Mouse (Mus musculus): ENCODE data around the gene Tmem91.
"Not testable (repeated sequence)": the region's sequence is repeated elsewhere in the genome, so short reads cannot be mapped to it uniquely, and the experiment has no call there.

Gene Tmem91

DNA sequence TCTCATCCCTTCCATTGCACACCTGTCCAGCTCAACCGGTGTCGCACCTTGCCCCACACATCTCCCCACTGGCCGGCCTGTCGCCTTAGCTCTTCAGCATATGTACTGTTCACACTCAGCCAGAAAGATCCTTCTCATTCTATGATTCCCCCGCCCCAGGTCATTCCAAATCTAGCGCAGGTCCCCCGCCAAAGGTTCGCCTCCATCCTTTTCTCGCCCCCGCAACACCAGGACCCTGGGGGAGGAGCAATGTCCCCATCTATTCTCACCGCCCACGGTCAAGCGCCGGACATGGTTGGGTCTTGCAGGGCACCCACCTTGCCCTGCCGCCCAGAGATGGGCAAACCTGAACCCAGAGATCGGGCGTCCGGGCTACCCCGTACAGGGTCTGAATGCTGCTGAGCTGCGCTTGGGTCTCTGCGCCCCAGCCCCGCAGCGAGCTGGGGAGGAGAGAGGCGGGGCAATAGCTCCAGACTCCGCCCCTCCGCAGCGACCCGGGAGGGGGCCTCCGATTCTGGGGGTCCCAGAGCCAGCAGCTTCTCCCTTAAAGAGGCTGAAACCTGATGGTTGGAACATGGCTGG lies at the start of gene Tmem91:
TSS of gene Tmem91 (minus strand) at position 448 of the 582 bp plus-strand sequence.
- no peak for DNase-seq

DNA sequence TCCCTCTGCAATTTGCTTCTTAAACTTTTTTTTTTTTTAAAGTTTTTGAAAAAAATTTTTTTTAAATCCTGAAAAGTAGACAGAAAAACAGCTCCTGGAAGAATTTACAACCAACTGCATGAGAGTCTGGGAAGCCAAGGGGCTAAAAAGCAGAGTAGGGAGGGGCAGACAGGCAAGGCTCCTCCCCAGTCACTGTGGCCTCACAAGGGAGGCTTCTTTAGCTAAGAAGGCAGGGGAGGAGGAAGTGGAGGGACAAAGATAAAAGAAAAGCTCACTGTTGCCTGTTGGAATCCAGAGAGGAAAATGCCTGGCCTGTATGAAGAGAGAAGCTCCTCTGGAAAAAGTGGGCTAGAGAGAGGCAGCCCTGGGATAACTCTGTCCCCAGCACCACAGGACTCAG lies 46.8 kb upstream of the Tmem91 start:
- DNase-seq: not testable (repeated sequence)

DNA sequence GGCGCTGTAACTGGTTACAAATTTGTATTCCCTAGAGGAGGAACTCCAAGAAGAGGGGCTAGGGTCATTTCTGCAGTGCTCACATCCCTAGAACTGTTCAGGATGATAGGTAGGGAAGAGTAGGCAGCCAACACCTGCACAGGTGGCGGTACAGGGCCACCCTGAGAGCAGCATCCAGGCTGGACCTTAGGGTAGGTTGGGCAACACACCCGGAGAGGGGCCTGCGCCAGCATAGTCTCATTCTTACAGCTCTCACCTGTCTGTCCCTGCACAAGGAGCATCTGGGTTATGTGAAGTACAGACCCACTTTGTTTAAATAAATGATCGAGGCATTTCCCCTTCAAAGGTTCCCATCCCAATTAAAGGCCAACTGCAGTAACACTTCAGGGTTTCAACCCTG lies 45.8 kb upstream of the Tmem91 start:
- DNase-seq: no peak

DNA sequence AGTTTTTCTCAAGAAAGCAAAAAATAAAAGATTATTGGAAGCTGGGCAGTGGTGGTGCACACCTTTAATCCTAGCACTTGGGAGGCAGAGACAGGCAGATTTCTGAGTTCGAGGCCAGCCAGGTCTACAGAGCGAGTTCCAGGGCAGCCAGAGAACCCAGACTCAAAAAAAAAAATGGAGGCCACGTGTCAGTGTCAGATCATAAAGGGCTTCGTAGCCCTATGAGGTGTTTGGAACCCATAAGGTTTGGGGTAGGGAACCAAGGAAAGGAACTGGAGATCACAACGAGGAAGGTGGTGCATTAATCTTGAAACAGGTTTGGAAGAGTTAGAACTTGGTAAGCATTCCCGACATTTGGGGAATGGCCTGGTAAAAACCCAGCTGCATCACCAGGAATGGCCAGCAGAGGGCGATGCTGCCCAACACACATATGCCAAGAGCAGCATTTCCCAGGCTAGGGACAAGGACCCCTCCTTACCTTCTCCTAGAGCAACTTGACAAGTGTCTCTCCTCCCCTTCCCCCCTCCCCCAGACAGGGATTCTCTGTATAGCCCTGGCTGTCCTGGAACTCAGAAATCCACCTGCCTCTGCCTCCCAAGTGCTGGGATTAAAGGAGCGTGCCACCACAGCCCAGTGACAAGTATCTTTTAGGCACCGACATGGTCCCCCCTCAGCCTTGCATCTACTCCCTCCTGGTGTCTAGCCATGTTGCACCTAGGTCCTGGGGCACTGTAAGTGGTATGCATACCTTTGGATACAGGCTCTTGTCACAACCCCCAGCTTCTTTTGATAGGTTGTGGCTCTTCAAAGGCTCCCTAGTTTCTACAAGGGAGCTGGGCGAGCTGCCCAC lies 45.0 kb upstream of the Tmem91 start:
- peak; percentile 86 for DNase-seq

DNA sequence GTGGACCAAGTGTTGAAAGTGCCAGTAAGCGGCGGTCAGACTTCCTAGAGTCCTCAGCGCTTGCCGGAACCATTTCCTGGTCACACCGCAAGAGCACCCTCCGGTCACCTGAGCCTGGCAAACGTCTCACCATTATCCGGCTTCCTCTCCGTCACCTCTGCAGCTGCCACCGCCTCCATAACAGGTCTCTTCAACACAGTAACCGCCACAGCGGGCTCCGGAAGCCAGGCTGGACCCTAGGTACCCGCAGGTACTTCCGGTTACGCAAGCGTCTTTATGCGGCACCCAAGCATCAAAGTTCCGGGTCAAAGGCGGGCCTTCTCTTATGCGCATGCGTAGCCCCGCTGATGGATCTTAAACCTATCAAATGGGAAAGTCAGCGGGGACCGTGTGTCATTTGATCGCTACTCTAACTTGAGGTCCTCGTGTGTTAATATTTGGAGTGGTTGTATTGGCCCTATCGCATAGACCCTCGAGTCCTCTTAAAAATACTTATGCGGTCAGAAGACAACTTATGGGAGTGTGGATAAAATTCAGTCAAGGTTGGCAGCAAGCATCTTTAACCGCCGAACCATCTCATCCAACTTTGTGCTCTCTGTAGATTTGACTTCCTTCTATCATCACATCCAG lies 43.9 kb upstream of the Tmem91 start, which contains the start of gene Ccdc97:
TSS of gene Ccdc97 (minus strand) at position 301 of the 630 bp plus-strand sequence.
- peak; percentile 96 for DNase-seq

DNA sequence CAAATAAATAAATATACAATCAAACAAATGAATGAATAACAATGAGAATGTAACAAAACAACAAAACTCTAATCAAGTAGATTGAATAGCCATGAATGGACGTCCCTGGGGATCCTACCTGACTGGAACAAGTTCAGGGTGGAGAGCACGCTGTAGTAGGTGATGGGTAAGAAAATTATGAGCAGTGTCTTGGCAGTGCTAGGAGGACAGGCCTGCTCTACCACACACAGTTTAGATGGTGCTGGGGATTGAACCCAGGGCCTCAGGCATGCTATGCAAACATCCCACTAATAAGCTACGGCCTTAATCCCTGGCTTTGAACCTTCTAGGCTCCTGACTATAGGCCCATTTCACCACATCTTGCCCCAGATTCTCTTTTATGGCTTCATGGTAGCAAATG lies 42.5 kb upstream of the Tmem91 start:
- DNase-seq: no peak

DNA sequence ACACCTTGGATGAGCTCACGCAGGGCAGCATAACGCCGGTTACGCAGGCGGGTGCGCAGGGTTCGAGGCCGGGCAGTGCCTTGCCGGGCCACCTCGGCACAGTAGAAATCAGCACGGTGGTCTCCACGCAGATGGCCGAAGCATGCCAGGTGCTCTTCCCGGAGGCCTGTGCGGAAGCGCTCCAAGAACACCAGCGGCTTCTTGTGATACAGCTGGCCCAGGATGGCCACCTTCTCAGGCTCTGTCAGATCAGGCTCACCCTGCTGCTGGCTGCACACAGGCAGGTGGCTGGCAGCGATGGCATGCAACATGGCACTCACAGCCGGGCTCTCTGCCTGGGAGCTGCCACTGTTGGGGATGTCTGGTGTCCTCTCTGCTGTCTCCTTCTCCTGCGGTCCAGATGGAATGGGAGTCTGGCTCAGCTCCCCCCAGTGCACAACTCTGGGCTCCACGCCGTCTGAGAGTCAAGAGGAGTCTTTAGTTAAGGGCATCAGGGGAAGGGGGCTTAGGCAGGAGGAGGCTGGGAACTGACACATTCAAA lies 40.8 kb upstream of the Tmem91 start:
- DNase-seq: no peak

DNA sequence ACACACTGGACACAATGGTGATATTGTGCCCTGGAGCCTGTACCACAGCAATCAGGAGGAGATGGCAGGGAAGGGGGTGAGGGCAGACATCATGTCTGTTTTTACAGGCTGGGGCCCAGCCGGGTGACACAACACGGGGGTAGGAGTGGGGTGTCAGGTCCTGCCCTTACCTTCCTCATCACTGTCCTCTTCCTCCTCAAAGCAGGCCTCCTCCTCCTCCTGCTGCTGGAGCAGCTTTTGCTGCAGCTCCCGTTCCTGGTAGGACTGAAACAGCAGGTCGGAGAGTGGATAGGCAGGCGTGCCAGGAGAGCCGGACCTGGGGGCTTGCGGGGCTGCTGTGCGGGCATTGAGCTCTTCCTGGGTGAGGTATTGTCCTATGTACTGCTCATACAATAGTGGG lies 39.6 kb upstream of the Tmem91 start:
- no peak for DNase-seq

DNA sequence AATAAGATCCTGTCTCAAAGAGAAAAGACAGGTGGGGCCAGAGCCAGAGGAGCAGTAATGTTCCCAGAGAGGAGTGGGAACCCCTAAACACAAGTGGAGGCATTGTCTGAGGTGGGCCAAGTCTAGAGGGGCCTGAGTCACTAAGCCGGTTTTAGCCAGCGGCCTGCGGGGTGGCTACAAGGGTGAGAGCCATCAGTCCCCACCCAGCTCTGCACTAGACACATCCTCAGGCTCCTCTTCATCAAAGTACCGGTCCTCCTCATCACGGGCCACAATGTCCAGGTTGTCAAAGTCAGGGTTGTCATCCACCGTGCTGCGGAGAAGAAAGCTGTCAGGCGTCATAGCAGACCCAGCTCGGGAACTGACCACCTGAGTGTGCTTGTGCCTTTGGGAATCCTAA lies 37.8 kb upstream of the Tmem91 start:
- no peak for DNase-seq

DNA sequence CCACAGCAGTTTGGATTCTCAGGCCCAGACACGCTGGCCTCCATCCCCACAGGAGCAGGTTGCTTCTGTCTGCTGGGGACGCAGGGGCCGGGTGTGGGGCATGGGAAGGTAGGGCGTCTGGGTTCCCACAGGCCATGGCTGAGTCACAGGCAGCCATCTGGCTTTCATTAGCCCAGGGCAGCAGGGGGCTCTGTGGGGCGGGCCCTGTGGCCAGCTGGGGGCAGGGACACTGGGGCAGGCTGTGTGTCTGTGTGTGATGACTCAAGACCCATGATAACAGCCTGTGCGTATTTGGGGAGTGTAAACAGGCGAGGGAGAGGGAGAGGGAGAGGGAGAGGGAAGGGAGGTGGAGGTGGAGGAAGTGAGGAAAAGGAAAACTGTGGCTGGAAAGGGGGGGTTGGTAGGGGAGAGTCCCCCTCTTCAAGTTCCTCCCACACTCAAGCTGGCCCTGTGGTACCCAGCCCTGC lies 36.8 kb upstream of the Tmem91 start:
- DNase-seq: no peak

DNA sequence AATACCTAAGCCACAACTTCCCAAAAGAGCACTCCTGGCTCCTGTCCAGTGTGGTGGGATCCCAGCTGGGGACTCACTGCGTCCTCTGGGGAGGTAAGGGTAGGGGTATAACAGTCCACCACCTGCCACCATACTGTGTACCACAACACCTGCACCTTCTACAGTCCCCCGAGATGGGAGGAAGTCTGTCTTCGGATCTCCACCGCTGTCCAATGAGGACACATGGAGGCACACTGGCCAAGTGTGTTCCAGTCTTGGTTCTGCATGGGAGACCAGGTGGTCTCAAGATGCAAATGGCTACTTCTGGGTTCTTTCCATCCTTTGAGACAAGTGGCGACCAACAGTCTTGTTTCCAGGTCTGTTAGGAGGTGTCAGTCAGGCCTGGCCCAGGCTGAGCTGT lies 36.2 kb upstream of the Tmem91 start:
- no peak for DNase-seq

DNA sequence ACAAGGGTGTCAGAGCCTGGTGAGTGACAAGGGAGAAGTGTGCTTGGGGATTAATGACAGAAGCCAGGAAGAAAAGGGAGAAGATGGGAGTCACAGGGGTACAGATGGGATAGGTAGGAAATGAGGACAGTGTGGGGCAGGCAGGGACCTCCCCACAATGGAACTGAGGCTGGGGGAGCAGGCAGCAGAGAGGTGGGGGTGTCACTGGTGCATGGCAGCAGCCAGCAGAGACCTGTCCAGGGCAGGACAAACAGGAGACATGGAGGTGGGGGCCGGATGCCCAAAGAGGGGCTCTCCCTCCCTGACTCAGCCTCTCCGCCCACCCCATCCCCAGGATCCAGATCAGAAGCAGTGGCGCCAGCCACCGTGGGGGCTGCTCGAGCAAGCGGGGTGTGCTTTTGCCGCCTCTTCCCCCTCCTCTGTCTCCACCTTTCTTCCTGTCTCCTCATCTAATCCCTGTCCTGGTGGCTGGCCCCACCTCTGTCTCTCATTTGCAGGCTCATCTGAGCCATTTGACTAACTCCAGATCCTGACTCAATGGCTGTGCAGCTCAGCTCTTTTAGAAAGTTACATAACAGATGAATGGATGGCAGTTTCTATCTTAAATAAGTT lies 35.7 kb upstream of the Tmem91 start:
- no peak for DNase-seq

DNA sequence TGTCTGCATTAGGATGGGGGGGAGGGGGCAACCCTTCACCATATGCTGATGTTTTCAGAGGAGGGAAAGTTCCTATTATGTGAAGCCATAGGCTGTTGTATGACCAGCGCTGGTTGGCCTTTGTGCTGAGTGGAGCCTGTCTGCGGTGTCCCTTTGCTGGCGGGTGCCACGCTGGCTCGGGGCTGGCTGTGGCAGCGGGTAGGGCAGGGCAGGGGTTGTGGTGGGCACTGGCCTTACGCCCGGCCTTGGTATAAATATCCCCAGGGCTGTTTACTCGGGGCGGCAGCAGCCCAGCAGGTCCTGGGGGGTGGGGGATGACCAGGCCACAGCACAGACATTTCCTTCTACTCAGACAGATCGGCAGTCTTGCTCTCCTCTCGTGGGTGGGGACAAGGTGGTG lies 35.0 kb upstream of the Tmem91 start:
- DNase-seq: no peak

DNA sequence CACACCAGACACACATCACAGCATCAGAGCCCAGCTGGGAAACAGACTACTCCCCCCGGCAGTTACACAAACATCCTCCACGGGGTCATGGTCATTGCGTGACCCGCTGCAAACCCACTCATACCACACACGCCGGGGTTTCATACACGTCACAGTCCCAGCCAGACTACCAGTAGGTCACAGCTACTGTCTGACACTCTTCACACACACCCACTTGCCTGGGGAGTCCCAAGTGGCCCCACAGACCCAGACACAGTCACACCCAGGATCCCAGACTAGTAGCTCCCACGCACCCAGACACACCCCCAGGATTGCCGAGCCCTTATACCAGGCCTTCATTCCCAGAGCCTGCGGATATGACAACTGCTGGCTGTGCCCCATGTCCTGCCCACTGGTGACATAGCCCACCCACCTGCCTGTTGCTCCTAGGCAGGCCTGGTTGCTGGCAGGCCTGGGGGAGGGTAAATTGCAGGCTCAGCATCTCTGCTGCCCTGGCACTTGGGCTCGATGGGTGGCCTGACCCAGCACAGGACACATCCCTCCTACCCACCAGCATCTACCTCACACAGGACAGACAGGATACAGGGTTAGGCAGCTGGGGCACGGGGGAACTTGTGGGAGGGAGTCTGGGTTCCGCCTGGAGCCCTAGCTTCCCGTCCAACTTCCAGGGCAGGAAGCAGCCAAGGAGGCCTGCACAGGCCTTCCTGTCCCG lies 32.8 kb upstream of the Tmem91 start:
- DNase-seq: peak; percentile 40

DNA sequence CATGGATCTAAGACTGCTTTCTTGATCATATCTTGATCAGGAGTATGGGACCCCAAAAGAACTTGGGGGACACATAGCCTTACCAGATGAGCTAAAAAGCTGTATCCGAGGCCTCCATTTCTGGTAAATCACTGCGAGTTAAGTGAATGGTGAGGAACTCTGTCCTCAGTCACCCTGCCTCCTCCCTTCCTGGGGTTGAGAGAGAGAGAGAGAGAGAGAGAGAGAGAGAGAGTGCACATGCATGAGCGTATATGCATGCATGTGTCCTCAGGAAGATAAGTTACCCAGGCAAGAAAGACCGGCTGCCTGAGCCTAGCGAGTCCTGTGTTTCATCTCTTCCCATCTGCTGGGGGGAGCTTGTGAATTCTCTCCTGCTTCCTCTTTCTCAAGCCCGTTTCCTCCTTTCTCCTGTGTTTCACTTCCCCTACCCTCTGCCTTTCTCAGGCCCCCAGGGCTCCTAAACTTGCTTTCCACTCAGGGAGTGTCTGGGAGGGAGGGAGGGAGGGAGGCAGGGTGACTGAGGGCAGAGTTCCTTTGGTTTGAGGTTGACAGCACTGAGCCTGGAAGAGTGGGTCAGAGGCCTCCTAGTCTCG lies 31.7 kb upstream of the Tmem91 start:
- DNase-seq: no peak

DNA sequence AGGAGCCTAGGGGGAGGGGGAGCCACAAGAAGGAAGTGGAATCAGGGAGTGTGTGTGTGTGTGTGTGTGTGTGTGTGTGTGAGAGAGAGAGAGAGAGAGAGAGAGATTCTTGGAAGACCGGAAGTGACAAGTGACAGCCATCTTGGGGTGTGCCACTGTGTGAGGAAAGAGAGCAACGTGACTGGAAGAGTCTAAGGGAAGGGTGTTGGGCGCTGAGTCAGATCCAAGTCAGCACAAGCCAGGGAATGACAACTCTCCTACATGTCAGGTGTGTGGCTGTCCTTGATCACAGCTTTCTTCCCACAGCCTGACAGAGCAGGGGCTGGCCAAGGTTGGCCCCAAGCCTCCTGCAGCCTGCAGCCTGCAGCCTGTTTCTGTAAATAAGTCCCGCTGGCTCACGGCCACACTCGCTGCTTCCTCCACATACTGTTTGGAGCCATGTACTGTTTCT lies 30.9 kb upstream of the Tmem91 start:
- no peak for DNase-seq

DNA sequence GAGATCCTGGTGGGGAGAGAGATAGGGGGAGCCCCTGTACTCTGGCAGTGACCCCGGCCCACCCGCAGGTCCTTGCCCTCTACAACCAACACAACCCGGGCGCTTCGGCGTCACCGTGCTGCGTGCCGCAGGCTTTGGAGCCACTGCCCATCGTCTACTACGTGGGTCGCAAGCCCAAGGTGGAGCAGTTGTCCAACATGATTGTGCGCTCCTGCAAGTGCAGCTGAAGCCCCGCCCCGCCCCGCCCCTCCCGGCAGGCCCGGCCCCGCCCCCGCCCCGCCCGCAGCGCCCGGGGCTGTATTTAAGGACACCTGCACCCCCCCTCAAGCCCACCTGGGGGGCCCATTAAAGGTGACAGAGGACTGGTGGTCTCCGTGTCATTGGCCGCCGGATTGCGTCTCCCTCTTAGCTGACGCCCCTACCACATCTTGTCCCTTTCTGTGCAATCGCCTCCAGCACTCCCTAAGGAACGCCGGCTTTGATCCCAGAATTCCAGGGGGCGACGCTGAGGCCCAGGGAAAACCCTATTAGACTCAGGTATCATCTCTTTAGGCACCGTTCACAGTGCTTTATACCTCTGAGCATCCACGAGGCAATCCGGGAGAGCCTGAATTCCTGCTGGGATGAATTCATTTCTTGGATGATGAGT lies 29.9 kb upstream of the Tmem91 start:
- no peak for DNase-seq

DNA sequence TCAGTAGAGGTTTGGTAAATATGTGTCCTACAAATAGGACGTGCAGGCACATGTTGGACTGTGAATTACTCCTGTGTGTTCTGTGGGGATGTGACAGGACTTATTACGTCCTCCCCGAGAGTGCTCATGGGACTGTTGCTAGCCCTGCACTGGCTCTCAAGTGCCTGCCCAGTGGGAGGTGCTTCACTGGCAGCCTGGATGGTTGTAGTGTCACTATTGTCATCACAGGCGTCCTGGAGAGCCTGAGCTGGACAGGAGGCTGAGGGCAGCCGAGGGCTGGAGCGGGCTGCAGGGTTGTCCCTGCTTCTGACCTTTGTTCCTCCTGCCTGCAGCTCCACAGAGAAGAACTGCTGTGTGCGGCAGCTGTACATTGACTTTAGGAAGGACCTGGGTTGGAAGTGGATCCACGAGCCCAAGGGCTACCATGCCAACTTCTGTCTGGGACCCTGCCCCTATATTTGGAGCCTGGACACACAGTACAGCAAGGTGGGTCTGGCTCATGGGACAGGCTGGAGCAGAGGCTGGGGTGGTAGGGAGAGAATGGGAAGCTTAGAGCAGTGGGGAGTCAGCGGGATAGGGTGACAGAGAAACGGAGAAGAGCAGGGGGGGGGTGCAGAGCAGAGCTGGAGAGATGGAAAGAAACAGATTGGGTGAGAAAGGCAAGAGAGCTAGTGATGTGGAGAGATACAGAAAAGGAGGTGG lies 29.0 kb upstream of the Tmem91 start:
- no peak for DNase-seq

DNA sequence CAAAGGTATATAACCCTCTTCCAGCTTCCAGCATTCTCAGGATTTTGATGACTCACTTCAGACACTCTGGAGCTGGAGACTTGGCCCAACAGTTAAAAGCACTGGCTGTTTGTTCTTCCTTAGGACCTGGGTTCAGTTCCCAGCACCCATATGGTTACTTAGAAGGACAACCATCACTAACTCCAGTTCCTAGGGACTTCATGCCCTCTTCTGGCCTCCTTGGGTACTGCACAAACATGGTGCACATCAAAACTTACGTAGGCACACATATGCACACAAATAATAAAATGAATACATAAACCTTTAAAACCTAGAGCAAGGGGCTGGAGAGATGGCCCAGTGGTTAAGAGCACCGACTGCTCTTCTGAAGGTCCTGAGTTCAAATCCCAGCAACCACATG lies 27.4 kb upstream of the Tmem91 start:
- DNase-seq: no peak

DNA sequence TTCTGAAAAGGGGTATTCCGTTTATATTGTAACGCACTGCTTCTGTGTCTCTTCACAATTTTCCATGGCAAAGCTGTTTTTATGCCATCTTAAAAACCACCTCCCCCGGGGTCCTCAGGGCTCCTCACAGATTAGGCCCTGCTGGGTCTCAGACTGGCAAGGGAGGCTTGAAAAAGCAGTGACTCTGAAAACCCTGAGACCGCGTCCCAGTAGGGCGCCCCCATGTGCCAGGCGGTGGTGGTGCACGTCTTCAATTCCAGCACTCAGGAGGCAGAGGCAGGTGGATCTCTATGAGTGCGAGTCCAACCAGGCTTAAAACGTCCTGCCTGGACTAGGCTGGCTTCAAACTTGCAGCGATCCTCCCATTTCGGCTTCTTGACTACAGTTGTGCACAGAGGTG lies 25.8 kb upstream of the Tmem91 start:
- DNase-seq: no peak

DNA sequence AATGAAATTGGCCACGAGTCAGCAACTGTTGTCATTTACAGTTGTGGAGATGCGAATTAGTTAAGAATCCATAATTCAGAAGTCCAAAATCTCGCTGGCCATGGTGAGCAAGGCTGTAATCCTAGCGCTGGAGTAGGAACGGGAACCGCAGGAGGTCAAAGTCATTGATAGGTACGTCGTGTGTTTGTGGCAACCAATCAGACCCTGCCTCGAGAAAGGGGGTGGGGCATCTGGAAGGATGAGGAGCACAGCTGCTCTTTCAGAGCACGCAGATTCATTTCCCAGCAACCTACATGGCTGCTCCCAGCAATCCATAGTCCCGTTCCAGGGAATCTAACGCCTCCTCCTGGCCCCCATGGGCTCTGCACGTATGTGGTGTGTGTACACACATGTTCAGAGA lies 24.9 kb upstream of the Tmem91 start:
- DNase-seq: no peak

All from kidney, adult 18-20 months (tissue).